Mouse (Mus musculus): Measurements from ENCODE around the gene Il24.

Gene Il24

DNA sequence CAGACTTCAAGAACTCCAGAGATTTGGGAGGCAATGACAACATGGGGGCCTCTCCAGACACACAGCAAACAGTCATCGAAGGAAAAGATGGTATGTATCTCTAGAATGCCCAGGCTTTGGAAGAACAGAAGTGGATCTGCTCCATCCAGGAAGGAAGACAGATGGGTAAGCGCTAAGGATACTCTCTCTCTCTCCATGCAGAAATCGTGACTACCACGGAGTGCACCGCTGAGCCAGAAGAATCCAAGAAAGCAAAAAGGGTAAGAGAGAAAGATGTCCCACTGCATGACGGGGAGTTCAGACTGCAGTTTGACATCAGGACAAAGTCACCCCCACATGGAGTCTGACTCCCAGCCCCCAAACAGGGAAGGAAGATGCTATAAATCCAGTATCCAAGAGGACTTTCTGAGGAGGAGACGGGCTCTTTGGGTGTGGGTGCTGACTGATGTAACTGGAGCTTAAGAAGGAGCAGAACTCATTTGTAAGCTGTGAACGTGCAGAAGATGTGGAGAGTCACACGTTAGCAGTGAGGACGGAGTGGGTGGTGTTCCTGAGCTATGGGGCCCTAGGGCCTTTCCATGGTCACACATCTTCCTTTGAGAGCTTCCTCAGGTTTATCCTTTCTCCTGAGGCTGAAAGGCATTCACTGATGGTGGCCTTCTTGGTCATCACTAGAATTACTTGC is 37.6 kb downstream of the Il24 start:
- peak; percentile 25 for DNase-seq

DNA sequence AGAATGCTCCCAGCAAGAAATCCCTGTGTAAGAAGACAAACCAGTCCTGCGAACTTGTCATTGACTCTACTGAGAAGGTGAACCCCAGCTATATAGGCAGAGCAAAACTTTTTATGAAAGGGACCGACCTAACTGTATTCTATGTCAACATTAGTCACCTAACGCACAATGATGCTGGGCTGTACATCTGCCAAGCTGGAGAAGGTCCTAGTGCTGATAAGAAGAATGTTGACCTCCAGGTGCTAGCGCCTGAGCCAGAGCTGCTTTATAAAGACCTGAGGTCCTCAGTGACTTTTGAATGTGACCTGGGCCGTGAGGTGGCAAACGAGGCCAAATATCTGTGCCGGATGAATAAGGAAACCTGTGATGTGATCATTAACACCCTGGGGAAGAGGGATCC is 42.7 kb downstream of the Il24 start:
- no peak for DNase-seq

DNA sequence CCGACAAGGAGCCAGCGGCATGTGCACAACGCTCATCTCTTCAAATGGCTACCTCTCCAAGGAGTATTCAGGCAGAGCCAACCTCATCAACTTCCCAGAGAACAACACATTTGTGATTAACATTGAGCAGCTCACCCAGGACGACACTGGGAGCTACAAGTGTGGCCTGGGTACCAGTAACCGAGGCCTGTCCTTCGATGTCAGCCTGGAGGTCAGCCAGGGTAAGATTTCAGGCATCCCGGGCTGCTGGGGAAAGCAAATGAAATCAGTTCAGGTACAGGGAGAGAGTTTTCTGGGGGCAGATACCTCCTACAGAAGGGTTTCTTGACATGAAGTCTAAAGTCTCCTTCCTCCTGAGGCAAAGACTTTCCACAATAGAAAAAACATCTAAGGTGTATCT is 45.6 kb downstream of the Il24 start:
- DNase-seq = no peak

DNA sequence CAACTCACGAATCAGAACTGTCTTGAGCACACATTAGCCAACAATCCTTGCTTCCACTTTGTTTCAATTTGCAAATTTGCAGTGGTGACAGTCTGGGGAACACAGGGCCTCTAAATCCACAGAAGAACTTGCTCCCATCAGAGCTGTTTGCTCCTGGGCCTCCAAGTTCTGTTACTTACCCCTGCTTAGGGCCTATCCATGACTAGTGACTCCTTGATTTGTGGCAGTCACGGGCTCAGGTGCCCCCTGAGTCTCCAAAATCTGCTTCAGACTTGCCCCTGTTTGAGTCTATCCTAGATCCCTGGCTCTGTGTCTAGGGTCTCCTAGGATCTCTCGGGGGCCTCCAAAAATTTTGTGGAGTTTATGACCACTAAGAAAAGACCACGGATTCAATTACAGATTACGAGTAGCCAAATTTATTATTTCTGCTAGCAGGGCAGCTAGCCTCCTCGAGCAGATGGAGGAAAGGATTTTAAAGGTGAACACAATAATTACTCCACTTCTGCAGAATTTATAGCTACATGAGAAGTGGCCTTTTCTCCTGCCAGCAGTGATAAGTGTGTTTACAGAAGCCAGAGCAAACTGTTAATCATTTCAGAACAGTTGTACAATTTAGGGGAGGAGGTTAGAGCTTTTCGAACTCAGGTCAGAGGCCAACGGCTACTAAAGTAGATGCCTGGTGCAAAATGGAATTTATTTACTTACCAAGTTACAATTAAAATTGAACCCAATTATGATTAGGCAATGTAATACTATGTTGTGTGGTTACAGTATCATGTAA is 46.5 kb downstream of the Il24 start:
- no peak for DNase-seq

DNA sequence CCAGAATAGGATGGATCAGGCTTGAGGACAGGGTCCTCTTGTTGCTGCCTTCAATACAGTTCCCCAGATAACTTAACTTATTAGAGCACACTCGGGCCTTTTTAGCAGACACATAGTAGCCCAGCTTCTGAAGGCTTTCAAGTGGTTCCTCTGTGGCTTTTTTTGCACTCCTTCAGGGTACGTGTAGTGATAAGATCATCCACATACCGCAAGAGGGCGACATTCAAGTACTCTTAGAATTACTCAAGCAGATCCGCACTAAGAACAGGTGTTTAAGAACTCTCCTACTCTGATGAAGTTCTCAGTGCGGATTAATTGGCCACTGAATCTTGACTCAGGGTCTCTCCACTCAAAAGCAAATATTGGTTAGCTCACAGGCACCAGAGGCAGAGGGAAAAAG is 49.0 kb downstream of the Il24 start:
- DNase-seq = no peak

DNA sequence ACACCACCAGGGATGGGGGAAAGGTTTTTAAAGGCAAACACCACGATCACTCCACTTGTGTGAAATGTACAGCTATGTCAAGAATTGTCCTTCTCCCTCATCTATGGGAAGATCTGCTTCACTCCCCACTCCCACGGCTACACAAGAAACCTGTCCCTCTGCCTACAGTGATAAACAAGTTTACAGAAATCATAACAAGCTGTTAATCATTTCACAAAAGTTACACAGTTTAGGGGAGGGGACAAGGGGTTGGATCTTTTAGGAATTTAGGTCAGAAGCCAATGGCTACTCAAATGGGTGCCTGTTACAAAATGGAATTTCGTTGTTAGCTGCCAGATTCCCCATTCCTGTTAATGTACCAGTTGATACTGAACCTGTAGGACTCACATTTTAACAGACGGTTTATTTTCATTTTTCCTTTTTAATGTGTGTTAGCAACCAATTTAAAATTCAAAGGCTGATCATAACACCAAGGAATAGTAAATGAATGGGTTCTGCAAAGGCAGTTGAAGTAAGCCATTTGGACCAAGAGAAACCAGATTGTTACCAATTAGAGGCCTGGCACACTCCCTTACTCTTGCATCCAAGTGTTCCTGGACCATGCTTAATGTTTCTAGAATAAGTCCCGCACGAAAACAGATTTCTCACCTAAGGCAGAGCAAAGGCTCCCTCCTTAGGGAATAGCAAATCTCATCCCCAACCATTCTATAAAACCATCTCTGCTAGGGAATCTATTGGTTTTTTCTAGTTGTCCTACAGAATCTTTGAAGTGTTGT is 51.9 kb downstream of the Il24 start:
- DNase-seq = no peak

DNA sequence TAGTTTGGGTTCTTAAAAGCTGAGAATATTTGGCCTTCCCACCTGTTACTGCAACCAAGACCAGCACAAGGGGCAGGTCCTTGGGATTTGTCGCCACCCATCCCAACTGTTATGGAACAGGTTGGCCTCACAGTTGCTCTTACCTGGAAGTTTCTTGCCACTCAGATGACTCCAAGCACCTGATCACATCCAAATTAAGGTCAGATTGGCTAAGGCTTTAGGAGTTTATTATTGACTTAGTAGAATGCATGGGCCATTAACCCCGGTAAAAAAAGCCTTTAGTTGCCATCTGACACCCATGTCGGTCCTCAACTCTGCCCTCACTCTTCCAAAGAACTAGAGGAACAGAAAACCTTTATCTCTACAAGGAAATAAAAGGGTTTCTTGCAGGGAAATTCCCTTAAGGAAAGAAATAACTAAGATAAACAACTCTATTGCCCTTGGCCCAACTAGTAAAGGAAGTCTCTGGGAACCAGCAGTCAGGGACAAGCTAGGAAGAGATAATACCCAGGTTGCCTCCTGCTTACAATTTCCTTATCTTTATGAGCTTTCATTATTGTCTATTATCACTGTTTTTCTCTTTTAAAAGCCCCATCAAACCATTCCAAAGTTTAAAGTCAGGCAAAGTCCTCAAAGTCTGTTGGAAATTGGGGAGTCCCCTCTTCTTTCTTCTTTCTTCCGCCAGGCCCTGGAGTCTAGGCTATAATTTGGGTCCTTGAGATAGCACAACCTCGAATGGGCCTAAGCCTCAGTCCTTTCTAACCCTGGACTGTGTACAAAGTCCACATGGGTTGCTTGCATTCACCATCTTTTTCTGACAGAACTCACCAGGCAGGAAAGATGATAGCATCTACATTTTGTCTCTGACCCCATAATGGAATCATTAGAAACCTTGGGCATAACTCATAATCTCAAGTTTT is 54.8 kb downstream of the Il24 start:
- DNase-seq = no peak

Measured in right cerebral cortex, adult 18-20 months (tissue).